Mouse (Mus musculus): ENCODE data around the gene Eprs.

Eprs gene

DNA sequence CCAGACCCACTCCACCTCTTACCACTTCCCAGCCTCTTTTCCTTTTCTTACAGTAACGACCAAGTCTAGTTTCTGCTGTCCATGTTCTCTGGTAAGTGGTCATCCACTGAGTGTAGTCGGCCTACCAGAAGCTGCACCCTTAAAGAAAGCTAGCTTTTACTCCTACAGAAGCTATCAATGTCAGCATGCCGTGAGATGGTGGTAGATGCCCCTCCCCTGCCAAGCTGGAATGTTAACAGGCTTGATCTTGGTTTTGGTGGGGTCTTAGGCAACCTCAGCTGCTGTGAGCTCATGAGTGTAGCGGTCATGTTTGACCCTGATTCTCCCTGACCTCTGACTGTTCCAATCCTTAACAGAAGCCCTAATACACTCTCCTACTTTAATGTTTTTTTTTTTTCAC lies 4.6 kb upstream of the Eprs start:
- DNase-seq (ENCODE audit: low spot score): no peak

DNA sequence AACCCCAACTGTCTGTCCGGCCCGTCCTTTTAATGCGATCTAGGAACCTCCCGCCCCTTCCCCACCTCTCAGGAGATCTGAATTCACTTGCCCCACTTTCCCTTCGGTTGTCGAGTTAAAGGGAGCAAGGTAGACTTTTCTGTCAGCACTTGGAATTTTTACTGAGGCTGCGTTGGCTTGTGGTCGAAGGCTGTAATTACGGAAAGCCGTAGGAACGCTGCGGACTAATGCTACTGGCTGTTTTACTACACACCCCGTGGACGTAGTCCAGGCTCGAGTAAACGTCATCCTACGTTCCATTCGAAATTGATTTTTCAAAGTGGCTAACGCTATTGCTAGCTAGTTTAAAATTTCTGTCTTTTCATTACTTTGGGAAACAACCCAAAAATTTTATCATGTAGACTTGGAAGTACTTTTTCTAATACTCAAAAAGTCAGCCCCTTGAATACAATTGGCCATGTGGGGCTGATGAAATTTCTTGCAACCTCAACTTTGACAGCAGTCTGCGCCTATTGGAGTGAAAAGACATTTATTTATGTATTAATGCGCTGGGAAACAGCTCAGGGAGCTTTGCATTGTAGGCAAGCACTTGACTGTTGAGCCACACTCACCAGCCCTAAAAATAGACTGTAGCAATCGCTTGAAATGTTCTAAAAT lies 810 bp downstream of the Eprs start:
- peak; percentile 31 for DNase-seq (ENCODE audit: low spot score)

DNA sequence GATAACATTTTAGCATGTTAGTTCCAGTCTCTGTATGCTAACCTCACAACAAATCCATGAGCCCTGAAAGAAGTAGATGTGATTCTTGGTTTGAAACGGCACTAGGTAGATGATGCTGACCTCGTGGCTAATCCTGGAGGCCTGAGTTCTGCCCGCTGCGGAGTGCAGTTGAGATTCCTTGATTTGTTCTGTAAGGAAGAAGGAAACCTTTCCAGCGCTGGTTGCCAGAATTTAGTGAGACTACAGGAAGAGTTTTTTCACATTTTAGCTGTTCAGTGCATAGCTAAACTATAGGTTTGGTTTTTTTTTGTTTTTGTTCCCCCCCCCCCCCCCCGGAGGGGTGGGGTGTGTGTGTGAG lies 1.3 kb downstream of the Eprs start:
- no peak for DNase-seq (ENCODE audit: low spot score)

DNA sequence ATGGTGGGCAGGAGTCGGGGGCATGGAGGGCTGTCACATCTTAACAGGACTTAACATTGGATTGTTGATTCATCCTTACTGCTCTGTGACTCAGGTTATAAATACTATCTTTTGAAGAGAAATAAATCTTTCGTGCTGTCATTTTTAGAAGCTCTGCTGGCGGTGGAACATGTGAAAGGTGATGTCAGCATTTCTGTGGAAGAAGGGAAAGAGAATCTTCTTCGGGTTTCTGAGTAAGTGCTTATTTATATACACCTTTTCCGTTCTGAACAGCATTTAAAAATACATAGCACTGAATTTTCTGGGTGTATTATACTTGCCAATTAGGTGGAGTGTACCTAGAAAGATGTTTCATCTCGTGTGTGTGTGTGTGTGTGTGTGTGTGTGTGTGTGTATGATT lies 4.5 kb downstream of the Eprs start:
- DNase-seq (ENCODE audit: low spot score): no peak

DNA sequence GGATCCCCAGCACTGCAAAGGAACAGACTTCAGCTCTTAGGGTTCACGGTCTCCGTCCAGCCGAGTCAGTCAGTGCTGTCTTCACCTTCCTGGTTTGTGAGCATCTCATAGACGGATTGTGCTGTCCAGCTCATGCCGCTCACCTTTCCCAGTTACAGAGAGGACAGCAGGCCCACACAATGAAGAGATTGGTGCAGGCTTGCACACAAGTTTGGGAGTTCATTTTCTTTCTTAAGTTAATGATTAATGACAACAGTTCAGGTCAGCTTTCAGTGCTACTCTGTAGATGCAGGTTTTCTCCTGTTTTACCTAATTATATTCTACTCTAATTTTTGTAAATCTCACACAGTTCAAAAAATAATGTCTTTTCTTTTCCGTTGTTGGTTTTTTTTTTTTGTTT lies 7.1 kb downstream of the Eprs start:
- DNase-seq (ENCODE audit: low spot score): no peak

DNA sequence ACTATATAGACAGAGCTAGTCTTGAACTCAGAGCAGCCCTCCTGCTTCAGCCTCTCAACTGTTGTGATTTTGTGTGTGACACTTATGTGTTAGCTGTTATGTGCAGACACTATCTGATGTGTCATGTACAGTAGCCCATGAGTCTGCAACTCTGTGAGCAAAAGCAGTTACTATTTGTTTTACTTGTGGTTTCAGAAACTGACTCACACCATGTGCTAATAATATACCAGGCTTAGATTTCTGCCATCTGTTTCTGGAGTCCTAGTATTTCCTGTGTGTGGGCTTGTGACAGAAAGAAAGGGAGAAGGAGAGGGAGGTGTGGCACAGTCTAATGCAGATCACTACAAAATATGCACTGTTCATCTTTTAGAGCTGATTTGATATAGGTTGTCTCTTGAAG lies 13.5 kb downstream of the Eprs start:
- DNase-seq (ENCODE audit: low spot score): no peak

DNA sequence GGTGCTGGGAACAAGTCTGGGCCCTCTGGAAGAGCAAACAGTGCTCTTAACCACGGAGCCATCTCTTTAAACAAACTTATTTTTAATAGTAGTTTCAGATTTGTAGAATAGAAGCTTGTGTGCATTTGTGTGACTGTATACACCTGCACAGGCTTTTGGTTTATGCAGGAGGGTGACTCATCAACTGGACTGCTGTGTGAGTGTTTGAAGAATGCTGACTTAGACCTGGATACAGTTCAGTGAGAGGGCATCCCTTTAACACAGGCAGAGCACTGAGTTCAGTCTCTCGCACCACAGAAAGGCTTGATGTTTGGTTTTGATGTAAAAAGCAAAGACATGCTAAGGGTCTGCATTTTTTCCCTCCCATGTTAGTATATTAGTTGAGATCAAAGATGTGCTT lies 14.6 kb downstream of the Eprs start:
- no peak for DNase-seq (ENCODE audit: low spot score)

DNA sequence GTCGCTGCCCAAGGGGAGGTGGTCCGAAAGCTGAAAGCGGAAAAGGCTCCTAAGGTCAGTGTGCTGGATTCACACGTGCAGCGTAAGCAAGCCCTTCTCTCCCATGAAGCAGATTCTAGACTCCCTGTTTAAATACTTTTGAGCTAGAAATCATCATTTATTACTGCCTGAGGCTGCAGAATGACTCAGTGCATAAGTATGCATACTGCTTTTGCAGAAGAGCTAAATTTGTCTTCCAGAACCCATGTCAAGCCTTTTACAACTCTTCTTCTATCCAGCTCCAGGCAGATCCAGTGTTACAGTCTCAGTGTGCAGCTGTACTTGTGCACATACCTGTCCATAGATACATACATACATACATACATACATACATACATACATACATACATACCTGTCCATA lies 38.8 kb downstream of the Eprs start:
- no peak for DNase-seq (ENCODE audit: low spot score)

DNA sequence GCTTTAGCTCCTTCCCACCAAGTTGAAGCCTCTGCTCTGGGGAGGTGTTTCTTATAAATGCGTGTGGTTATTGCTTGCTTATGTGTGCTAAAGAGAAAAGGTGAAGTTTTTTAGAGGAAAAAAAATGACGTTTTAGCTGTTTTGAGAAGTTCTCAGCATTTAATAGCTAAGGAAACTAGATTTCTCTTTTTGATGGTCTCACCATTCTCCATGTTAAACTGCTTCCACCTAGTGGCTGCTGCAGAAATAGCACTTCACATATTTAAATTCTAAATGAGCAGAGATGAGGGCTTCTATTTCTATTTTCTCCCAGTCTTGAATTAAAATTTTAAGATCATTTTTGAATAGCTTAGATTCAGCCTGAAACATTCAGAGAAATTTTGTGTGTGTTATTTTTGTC lies 41.2 kb downstream of the Eprs start:
- no peak for DNase-seq (ENCODE audit: low spot score)

DNA sequence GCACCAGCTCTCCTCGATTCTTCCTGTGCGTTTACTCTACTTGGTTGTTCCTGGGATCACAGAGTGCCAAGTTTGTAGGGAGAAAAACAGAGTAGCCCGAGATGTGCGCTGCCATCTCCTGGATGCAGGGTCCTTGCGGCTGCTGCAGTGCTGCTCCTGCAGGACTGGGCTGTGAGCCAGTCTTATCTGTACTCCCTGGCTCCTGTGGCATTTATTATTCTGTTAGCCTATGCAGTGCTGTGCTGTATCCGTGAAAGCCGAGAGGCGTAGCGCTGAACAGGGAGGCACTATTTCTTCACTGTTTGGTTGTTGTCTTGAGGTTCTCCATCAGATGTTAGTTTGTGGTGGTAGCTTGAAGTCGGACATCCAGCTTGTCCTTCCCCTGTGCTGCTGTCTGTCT lies 43.1 kb downstream of the Eprs start:
- no peak for DNase-seq (ENCODE audit: low spot score)

DNA sequence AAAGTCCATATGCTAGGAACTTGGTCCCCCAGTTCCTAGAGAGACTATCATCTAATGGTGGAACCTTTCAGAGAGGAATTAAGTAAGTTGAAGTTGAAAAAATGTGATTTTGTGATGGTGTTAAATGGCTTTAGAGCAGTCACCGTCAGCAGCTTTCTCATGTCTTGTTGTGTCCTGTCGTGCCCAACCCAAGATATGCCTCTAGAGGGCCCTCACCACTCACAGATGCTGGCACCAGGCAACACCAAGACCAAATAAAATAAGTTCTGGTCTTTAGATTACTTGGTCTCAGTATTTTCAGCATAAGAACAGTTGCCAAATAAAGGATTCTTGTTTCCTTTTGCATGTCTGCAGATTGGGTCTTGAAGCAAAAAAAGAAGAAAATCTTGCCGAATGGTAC lies 47.0 kb downstream of the Eprs start:
- DNase-seq (ENCODE audit: low spot score): no peak

DNA sequence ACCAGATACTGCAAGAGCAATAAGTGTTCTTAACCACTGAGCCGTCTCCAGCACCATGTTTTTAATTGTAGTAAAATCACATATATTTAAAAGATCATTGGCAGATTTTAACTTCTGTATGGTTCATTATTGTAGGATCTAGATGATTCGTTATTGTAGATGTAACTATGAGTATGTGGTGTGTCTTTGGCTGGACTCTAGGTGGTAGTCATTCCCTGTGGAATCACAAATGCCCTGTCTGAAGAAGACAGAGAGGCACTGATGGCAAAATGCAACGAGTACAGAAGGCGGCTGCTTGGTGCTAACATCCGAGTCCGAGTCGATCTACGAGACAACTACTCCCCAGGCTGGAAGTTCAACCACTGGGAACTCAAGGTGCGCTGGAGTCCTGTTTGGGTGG lies 55.2 kb downstream of the Eprs start:
- no peak for DNase-seq (ENCODE audit: low spot score)

DNA sequence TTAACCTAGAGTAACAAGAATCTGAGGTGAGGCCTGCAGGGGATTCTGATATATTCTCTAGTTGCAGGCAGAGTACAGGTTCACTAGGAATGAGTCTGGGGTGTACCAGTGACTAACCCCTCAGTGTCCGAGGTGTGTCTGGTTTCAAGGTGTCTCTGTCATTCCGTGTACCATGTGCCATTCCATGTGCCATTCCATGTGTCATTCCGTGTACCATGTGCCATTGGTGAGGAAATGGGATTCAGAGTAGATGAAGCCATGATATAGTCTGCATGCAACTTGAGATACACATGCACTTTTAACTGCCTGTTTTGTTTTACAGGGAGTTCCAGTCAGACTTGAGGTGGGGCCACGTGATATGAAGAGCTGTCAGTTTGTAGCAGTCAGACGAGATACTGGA lies 57.0 kb downstream of the Eprs start:
- DNase-seq (ENCODE audit: low spot score): no peak

DNA sequence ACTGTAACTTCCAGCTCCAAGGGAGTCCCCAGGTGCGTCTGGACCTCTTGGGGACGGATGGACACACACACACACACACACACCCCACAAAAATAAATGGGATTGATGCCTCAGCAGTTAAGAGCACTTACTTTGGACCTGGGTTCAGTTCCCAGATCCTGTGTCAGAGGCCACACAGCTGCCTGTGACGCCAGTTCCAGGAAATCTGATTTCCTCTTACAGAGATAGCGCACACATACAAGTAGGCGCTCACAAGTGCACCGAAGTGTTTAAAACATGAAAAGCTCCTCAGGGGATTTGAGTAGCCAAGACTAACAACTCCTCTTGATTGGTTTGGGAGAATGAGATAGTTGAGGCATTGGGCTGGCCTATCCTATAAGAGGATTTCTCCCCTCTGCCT lies 57.9 kb downstream of the Eprs start:
- DNase-seq (ENCODE audit: low spot score): no peak

DNA sequence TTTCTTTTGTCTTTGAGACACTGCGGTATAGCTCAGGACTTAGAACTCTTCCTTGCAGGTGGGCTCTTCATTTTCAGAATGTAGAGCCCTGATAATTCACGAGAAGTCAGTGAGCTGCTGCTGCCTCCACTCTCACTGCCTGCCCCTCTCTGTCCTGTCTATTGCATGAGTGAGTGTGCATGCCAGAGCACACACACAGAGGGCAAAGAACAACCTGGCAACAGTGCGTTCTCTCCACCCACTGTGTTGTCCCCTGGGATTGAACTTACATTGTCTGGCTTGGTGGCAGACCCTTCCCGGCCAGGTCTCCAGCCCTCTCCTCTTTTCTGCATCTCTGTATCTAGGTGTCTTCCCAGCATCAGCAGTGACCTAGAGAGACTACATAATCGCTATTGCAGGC lies 63.7 kb downstream of the Eprs start:
- no peak for DNase-seq (ENCODE audit: low spot score)

DNA sequence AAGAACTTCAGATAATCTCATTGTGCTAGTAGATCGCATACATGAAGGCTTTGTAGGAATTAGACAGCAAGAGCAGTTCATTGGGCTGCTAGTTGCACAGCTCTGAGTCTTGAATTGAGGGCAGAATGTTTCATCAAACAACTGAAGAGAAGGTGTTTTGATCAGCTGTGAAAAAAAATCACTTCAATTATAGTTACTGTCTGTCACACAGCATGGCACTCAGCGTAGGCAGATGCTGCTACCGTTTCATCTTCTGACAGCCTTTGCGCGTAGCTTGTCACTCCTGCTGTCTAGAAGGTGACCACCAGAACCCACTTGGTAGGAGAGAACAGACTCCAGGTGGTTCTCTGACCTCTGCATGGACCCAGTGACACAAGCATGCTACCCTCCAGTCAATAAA lies 67.6 kb downstream of the Eprs start:
- no peak for DNase-seq (ENCODE audit: low spot score)

DNA sequence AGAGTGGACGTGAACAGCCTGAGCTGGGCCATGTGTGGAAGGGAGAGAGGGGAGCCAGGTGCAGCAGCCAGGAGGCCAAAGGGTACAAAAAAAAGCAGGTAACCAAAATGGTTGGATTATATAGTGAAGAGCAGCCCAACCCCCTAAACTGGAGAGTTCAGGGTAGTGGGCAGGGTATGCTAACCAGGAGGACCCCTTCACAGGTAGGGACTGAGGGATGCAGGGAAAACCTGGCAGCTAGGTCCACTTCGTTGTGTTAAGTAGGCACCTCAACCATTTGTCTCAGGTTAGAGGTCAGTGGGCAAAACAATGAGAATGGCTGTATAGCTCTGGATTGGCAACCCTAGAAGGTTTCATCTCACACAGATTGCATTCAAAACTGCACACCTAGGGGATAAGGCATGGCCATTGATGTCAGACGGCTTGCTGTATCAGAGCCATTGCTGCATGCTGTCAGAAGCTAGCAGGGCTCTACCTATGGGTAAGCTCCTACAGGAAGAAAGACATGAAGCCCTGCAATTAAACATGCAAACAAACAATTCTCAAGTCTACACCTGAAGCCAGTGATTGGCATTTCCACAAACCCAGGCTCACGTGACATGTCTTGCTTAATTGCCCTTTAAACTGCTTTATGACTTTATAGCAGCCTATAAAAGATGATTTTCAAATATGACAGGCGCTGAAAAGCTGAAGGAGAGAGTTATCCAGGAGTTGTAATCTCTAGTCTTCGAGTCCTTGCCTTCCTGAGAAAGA lies 68.6 kb downstream of the Eprs start:
- DNase-seq (ENCODE audit: low spot score): no peak

DNA sequence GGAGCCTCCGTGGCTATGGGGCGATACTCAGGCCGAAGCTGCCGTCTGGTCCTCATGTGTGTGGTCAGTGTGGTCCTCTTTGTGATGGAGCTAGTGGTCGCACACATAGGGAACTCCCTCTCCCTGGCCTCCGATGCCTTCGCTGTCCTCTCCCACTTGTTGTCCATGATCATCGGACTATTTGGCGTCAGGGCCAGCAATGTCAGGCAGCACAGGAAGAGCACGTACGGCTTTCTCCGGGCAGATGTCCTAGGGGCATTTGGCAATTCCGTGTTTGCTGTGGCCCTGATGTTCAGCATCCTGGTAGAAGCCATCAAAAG lies 69.1 kb downstream of the Eprs start:
- DNase-seq (ENCODE audit: low spot score): no peak

DNA sequence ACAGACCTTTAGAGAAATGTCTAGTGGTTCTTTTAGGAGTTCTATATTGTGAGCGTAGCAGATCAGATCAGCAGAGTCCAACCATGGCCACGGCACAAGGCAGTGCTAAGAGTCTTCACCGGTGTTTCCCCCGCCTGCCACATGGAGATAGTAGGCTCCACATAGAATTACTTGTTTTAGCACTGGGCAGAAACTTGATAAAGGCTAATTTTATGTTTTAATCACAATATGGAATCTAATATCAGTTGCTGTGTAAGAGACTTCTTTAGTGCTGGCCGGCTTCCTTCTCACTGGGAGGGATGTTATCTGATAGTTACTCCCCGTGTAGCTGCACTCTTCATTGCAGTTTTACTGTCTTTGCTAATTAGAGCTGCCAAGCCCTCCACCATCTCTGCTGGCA lies 70.3 kb downstream of the Eprs start:
- no peak for DNase-seq (ENCODE audit: low spot score)

DNA sequence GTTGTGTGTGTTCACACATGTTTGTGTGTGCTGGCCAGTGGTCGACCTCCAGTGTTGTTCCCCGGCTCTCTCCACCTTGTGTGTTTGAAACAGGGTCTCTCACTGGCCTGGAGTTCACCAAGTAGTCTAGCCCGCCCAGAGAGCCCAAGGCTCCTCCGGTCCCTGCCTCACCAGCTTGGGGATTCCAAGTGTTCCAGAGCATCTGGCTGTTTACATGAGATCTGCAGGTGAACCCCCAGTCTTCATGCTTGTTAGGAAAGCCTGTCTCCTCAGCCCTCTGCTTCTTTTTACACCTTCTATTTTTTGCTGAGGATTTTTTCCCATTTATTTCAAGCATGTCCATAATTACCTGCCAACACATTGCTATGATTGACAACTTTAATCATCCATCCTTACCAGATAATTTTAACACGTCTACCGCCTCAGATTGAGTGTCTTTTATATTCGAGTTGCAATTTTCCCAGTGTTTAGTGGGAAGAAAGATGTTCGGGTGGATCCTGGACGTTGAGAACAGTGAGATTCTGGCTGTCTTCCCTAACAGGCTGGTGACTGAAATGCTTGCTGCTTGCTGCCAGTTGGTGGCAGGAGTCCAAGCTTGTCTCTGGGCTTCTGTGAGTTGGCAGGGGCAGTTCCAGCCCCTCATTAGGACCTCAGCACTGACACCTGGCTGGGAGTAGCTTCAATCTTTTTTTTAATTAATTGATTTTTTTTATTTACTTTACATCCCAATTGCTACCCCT lies 76.2 kb downstream of the Eprs start:
- DNase-seq (ENCODE audit: low spot score): no peak

DNA sequence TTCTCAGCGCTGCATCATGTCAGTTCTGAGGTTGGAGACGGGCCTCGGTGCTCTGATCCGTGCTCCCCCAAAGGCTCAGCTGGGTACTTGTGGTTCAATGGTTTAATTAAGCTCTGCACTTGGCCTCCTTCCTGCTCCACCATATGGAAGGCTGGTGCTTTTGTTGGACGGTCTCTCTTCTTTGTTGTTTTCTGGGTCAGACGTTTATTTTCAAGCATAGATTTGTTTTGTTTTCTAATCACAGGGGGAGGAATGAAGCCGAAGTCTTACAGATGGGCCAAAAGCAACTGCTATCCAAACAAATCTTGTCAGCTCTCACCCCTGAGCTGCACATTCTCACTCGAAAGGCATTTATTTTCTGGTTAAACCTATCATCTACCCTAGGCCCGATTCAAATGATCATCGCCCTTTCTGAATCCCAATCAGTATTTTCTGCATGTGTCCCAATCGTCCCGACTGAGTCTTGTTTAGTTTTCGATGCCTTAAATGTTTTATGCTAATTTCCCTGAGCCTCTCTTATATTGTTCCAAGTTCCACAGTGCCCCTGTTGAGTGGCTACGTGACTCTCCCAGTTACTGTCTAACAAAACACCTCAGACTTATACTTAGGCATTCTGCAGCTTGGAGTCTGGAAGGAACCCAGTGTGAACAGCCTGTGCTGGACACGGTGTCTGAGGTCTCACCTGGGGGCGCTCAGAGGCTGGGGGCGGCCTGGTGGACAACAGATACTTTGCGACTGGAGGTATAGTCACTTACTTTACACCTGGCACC lies 79.0 kb downstream of the Eprs start:
- DNase-seq (ENCODE audit: low spot score): no peak

DNA sequence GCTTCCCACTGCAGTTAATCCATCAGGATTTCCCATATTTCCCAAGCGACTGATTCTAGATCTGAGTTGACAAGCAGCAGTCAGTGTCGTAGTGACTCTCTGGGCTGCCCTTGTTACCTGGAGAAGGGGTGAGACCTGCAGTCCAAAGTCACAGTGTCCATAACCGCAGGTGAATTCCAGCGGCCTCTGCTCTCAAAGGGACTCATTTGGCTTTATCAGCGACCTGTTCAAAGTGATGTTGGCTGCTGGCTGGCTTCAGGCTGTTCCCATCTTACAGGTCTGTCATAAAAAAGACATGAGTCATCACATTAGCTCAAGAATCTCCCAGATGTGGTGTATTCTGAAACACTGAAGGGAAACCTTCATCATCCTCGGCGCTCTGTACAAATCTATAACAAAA lies 86.1 kb downstream of the Eprs start:
- no peak for DNase-seq (ENCODE audit: low spot score)

DNA sequence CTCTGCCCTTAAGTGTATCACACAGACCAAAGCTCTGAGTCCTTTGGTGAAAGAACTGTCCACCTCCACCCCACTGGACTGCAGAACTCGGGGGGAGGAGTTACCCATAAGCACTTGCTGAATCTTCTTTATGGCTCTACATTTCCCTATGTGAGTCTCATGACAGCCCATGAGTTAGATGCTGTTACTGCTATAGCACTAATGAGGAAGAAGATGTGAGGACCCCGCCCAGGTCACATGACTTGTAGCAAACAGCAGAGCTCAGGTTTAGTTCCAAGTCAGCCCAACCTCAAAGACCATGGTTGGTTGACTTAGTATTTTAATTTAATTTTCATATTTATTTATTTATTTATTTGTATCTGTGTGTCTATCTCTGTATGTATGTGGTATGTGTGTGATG lies 86.9 kb downstream of the Eprs start:
- no peak for DNase-seq (ENCODE audit: low spot score)

Data from testis, postnatal 14 days (tissue).